Mouse (Mus musculus): ENCODE data around the gene Smarcd2. TPM values are rescaled to one million over a fixed set of nuclear protein-coding genes. Genes with fewer than 3 reads are reported as not detected.

Smarcd2 gene
- polyA plus RNA-seq, 1 experiment, result 89.5 TPM

GRCm38 (mm10) chr11:106215450-106215859, 57.3 kb downstream of the Smarcd2 start:
- H3K4me1 ChIP-seq (ENCODE audit: control insufficient read depth, insufficient read depth, low read length), result peaks cover 13% of the 10 kb centered on the region
- H3K27ac ChIP-seq (ENCODE audit: insufficient read depth, low read depth, low read length), result peak overlapping the region; percentile 25; the same call in 1 of the 2 replicates
- peak overlapping the region; percentile 77 for H3K4me3 ChIP-seq (ENCODE audit: insufficient read depth, low read length)
- no peak for TF ChIP-seq CTCF (IDR thresholded peaks at IDR 0.05; ENCODE audit: low read depth, low read length)

- Histone ChIP-seq H3K4me1 (ENCODE audit: control insufficient read depth, insufficient read depth, low read length) (peaks cover 13% of the 10 kb centered on the region), H3K27ac (ENCODE audit: insufficient read depth, low read depth, low read length) (no peak overlapping the region), H3K4me3 (ENCODE audit: insufficient read depth, low read length) (peak overlapping the region; percentile 77)
- no peak for TF ChIP-seq CTCF (IDR thresholded peaks at IDR 0.05; ENCODE audit: low read depth, low read length)
- TF ChIP-seq POLR2A (IDR thresholded peaks at IDR 0.05; ENCODE audit: borderline replicate concordance, low read depth, low read length), result no peak
These were observed 57.9 kb downstream of the Smarcd2 start for GRCm38 (mm10) chr11:106214856-106215255.

Other genes starting within 250 kb of the Smarcd2 start
- gene Dcaf7, start 236.1 kb downstream of the Smarcd2 start, polyA plus RNA-seq (2012; ENCODE audit: insufficient read depth, insufficient read length, missing spikeins), result 48.8 and 55.3 TPM in 2 replicates
- 7.2 and 7.6 TPM in 2 replicates for gene Taco1, start 206.9 kb downstream of the Smarcd2 start, polyA plus RNA-seq (2012; ENCODE audit: insufficient read depth, insufficient read length, missing spikeins)
- 67.0 and 70.9 TPM in 2 replicates for gene Map3k3, start 188.4 kb downstream of the Smarcd2 start, polyA plus RNA-seq (2012; ENCODE audit: insufficient read depth, insufficient read length, missing spikeins)
- not detected in 2 replicates for gene Gm10840, start 112.1 kb downstream of the Smarcd2 start, polyA plus RNA-seq (2012; ENCODE audit: insufficient read depth, insufficient read length, missing spikeins)
- 263 and 272 TPM in 2 replicates for gene Limd2, start 112.1 kb downstream of the Smarcd2 start, polyA plus RNA-seq (2012; ENCODE audit: insufficient read depth, insufficient read length, missing spikeins)
- gene Strada, start 70.8 kb downstream of the Smarcd2 start, polyA plus RNA-seq (2012; ENCODE audit: insufficient read depth, insufficient read length, missing spikeins), result 23.8 and 25.4 TPM in 2 replicates
- 97.3 and 99.5 TPM in 2 replicates for gene Ccdc47, start 56.6 kb downstream of the Smarcd2 start, polyA plus RNA-seq (2012; ENCODE audit: insufficient read depth, insufficient read length, missing spikeins)
- gene Ddx42, start 56.0 kb downstream of the Smarcd2 start, polyA plus RNA-seq (2012; ENCODE audit: insufficient read depth, insufficient read length, missing spikeins), result 42.8 and 46.3 TPM in 2 replicates
- 17.7 and 21.7 TPM in 2 replicates for gene Ftsj3, start 16.9 kb downstream of the Smarcd2 start, polyA plus RNA-seq (2012; ENCODE audit: insufficient read depth, insufficient read length, missing spikeins)
- gene Psmc5, start 16.8 kb downstream of the Smarcd2 start, polyA plus RNA-seq (2012; ENCODE audit: insufficient read depth, insufficient read length, missing spikeins), result 76.9 and 78.8 TPM in 2 replicates
- not detected in 2 replicates for gene Tcam1, start 3.7 kb upstream of the Smarcd2 start, polyA plus RNA-seq (2012; ENCODE audit: insufficient read depth, insufficient read length, missing spikeins)
- gene Gh, start 28.9 kb upstream of the Smarcd2 start, polyA plus RNA-seq (2012; ENCODE audit: insufficient read depth, insufficient read length, missing spikeins), result not detected in 2 replicates
- gene Cd79b, start 41.8 kb upstream of the Smarcd2 start, polyA plus RNA-seq (2012; ENCODE audit: insufficient read depth, insufficient read length, missing spikeins), result 5.1 and 6.5 TPM in 2 replicates
- gene Scn4a, start 80.3 kb upstream of the Smarcd2 start, polyA plus RNA-seq (2012; ENCODE audit: insufficient read depth, insufficient read length, missing spikeins), result not detected in 2 replicates
- not detected in 2 replicates for gene Prr29, start 92.5 kb upstream of the Smarcd2 start, polyA plus RNA-seq (2012; ENCODE audit: insufficient read depth, insufficient read length, missing spikeins)
- gene Icam2, start 115.1 kb upstream of the Smarcd2 start, polyA plus RNA-seq (2012; ENCODE audit: insufficient read depth, insufficient read length, missing spikeins), result 7.4 and 9.4 TPM in 2 replicates
- gene Ern1, start 214.9 kb upstream of the Smarcd2 start, polyA plus RNA-seq (2012; ENCODE audit: insufficient read depth, insufficient read length, missing spikeins), result 27.5 and 27.8 TPM in 2 replicates

All from bone marrow macrophage, adult 2 months (primary cell).